Mouse (Mus musculus): ENCODE results near the gene Papss2. TPM values are rescaled to one million over a fixed set of nuclear protein-coding genes. Genes with fewer than 3 reads are reported as not detected.

Gene Papss2
- polyA plus RNA-seq, 1 experiment, result 4.3 TPM

- H3K4me1 ChIP-seq (ENCODE audit: control insufficient read depth, insufficient read depth, low read length), result no peaks in the 10 kb centered on the region
- no peak overlapping the region for H3K27ac ChIP-seq (ENCODE audit: control insufficient read depth, insufficient read depth, low read depth, low read length, poor library complexity)
- H3K4me3 ChIP-seq (replicated peaks; ENCODE audit: control insufficient read depth, low read depth, low read length), result no peak overlapping the region
- TF ChIP-seq CTCF (IDR thresholded peaks at IDR 0.05; ENCODE audit: control insufficient read depth, insufficient read depth, low read length) (no peak), POLR2A (IDR thresholded peaks at IDR 0.05; ENCODE audit: borderline replicate concordance, control insufficient read depth, low read depth, low read length) (no peak)
- WGBS, result 81% methylated on average over 7 of the region's 7 CpGs
Measured at GRCm38 (mm10) chr19:32628572-32629132, 33.1 kb downstream of the Papss2 start.

- WGBS, result 80% methylated on average over 8 of the region's 8 CpGs
- Histone ChIP-seq H3K27ac (ENCODE audit: control insufficient read depth, insufficient read depth, low read depth, low read length, poor library complexity) (no peak overlapping the region), H3K4me1 (ENCODE audit: control insufficient read depth, insufficient read depth, low read length) (peaks cover 3% of the 10 kb centered on the region), H3K4me3 (replicated peaks; ENCODE audit: control insufficient read depth, low read depth, low read length) (no peak overlapping the region)
- TF ChIP-seq CTCF (IDR thresholded peaks at IDR 0.05; ENCODE audit: control insufficient read depth, insufficient read depth, low read length), result no peak
- TF ChIP-seq POLR2A (IDR thresholded peaks at IDR 0.05; ENCODE audit: borderline replicate concordance, control insufficient read depth, low read depth, low read length), result no peak
Measured at GRCm38 (mm10) chr19:32634916-32635315, 39.3 kb downstream of the Papss2 start.

GRCm38 (mm10) chr19:32637357-32638275 is 42.0 kb downstream of the Papss2 start:
- TF ChIP-seq CTCF (IDR thresholded peaks at IDR 0.05; ENCODE audit: control insufficient read depth, insufficient read depth, low read length) (no peak), POLR2A (IDR thresholded peaks at IDR 0.05; ENCODE audit: borderline replicate concordance, control insufficient read depth, low read depth, low read length) (no peak)
- Histone ChIP-seq H3K27ac (ENCODE audit: control insufficient read depth, insufficient read depth, low read depth, low read length, poor library complexity) (peak overlapping the region; percentile 53; the same call in 1 of the 2 replicates), H3K4me3 (replicated peaks; ENCODE audit: control insufficient read depth, low read depth, low read length) (peak overlapping the region; percentile 32), H3K4me1 (ENCODE audit: control insufficient read depth, insufficient read depth, low read length) (peaks cover 3% of the 10 kb centered on the region)
- WGBS, result 22% methylated on average over 16 of the region's 16 CpGs

GRCm38 (mm10) chr19:32638276-32638903 is 42.8 kb downstream of the Papss2 start:
- 51% methylated on average over 13 of the region's 13 CpGs for WGBS
- no peak overlapping the region for H3K27ac ChIP-seq (ENCODE audit: control insufficient read depth, insufficient read depth, low read depth, low read length, poor library complexity)
- no peak overlapping the region for H3K4me3 ChIP-seq (replicated peaks; ENCODE audit: control insufficient read depth, low read depth, low read length)
- TF ChIP-seq POLR2A (IDR thresholded peaks at IDR 0.05; ENCODE audit: borderline replicate concordance, control insufficient read depth, low read depth, low read length), result no peak
- no peak for TF ChIP-seq CTCF (IDR thresholded peaks at IDR 0.05; ENCODE audit: control insufficient read depth, insufficient read depth, low read length)
- H3K4me1 ChIP-seq (ENCODE audit: control insufficient read depth, insufficient read depth, low read length), result peaks cover 3% of the 10 kb centered on the region

GRCm38 (mm10) chr19:32641535-32641934 is 45.9 kb downstream of the Papss2 start:
- TF ChIP-seq CTCF (IDR thresholded peaks at IDR 0.05; ENCODE audit: control insufficient read depth, insufficient read depth, low read length) (no peak), POLR2A (IDR thresholded peaks at IDR 0.05; ENCODE audit: borderline replicate concordance, control insufficient read depth, low read depth, low read length) (no peak)
- WGBS, result 93% methylated on average over 7 of the region's 7 CpGs
- Histone ChIP-seq H3K4me3 (replicated peaks; ENCODE audit: control insufficient read depth, low read depth, low read length) (no peak overlapping the region), H3K4me1 (ENCODE audit: control insufficient read depth, insufficient read depth, low read length) (no peaks in the 10 kb centered on the region; the same call in 1 of the 2 replicates), H3K27ac (ENCODE audit: control insufficient read depth, insufficient read depth, low read depth, low read length, poor library complexity) (no peak overlapping the region)

GRCm38 (mm10) chr19:32641995-32642394 is 46.4 kb downstream of the Papss2 start:
- no peak overlapping the region for H3K4me3 ChIP-seq (replicated peaks; ENCODE audit: control insufficient read depth, low read depth, low read length)
- WGBS, result 93% methylated on average over 8 of the region's 8 CpGs
- no peaks in the 10 kb centered on the region; the same call in 1 of the 2 replicates for H3K4me1 ChIP-seq (ENCODE audit: control insufficient read depth, insufficient read depth, low read length)
- TF ChIP-seq CTCF (IDR thresholded peaks at IDR 0.05; ENCODE audit: control insufficient read depth, insufficient read depth, low read length) (no peak), POLR2A (IDR thresholded peaks at IDR 0.05; ENCODE audit: borderline replicate concordance, control insufficient read depth, low read depth, low read length) (no peak)
- no peak overlapping the region for H3K27ac ChIP-seq (ENCODE audit: control insufficient read depth, insufficient read depth, low read depth, low read length, poor library complexity)

GRCm38 (mm10) chr19:32643642-32644041 is 48.1 kb downstream of the Papss2 start:
- WGBS, result 85% methylated on average over 3 of the region's 3 CpGs
- Histone ChIP-seq H3K4me3 (replicated peaks; ENCODE audit: control insufficient read depth, low read depth, low read length) (no peak overlapping the region), H3K27ac (ENCODE audit: control insufficient read depth, insufficient read depth, low read depth, low read length, poor library complexity) (no peak overlapping the region), H3K4me1 (ENCODE audit: control insufficient read depth, insufficient read depth, low read length) (no peaks in the 10 kb centered on the region; the same call in 1 of the 2 replicates)
- TF ChIP-seq CTCF (IDR thresholded peaks at IDR 0.05; ENCODE audit: control insufficient read depth, insufficient read depth, low read length) (no peak), POLR2A (IDR thresholded peaks at IDR 0.05; ENCODE audit: borderline replicate concordance, control insufficient read depth, low read depth, low read length) (no peak)

GRCm38 (mm10) chr19:32645939-32646338 is 50.3 kb downstream of the Papss2 start:
- WGBS, result 68% methylated on average over 7 of the region's 7 CpGs
- no peak overlapping the region for H3K27ac ChIP-seq (ENCODE audit: control insufficient read depth, insufficient read depth, low read depth, low read length, poor library complexity)
- TF ChIP-seq CTCF (IDR thresholded peaks at IDR 0.05; ENCODE audit: control insufficient read depth, insufficient read depth, low read length) (no peak), POLR2A (IDR thresholded peaks at IDR 0.05; ENCODE audit: borderline replicate concordance, control insufficient read depth, low read depth, low read length) (no peak)

More at GRCm38 (mm10) chr19:32645939-32646338, 50.3 kb downstream of the Papss2 start:
- H3K4me3 ChIP-seq (replicated peaks; ENCODE audit: control insufficient read depth, low read depth, low read length), result no peak overlapping the region
- H3K4me1 ChIP-seq (ENCODE audit: control insufficient read depth, insufficient read depth, low read length), result no peaks in the 10 kb centered on the region; the same call in 1 of the 2 replicates

All from bone marrow, adult 2 months (tissue).